Mouse (Mus musculus) myocyte (in vitro differentiated cells): ENCODE results near the gene Rac2.

ENCODE experiments used
- CEBPB ChIP-seq: IDR thresholded peaks from 2 replicates; pipeline ENCODE4 v1.6.1; 2011; ENCODE audit warnings: mild to moderate bottlenecking, moderate library complexity; ENCODE audit not compliant: poor library complexity, insufficient read depth, severe bottlenecking
- E2F4 ChIP-seq: IDR thresholded peaks from one replicate; pipeline ENCODE4 v1.6.1; 2011; ENCODE audit warnings: mild to moderate bottlenecking, control low read depth, moderate library complexity; ENCODE audit not compliant: insufficient read depth
- MAX ChIP-seq: IDR thresholded peaks from one replicate; pipeline ENCODE4 v1.6.1; 2011; ENCODE audit warnings: low read depth, mild to moderate bottlenecking, control low read depth
- MYOD1 ChIP-seq, 3 experiments: IDR thresholded peaks; one replicate each; pipeline ENCODE4 v1.6.1; 2011; ENCODE audit warnings: control low read depth in 2 of 3, low read depth in 2 of 3, mild to moderate bottlenecking in 2 of 3, moderate library complexity in 1 of 3; ENCODE audit not compliant: insufficient read length in 2 of 3, control insufficient read depth in 1 of 3
- POLR2A ChIP-seq: IDR thresholded peaks from one replicate; pipeline ENCODE4 v1.6.1; 2011; ENCODE audit warnings: low read depth, mild to moderate bottlenecking, control low read depth, moderate library complexity; ENCODE audit not compliant: insufficient read length
- POLR2AphosphoS2 ChIP-seq: IDR thresholded peaks from one replicate; pipeline ENCODE4 v1.6.1; 2011; ENCODE audit warnings: low read depth, control low read depth; ENCODE audit not compliant: insufficient read length
- SRF ChIP-seq: IDR thresholded peaks from one replicate; pipeline ENCODE4 v1.6.1; 2011; ENCODE audit warnings: low read depth; ENCODE audit not compliant: control insufficient read depth, insufficient read length
- TCF12 ChIP-seq: IDR thresholded peaks from one replicate; pipeline ENCODE4 v1.6.1; 2011; ENCODE audit warnings: mild to moderate bottlenecking, control low read depth; ENCODE audit not compliant: poor library complexity, insufficient read depth, severe bottlenecking

GRCm38 (mm10) chr15:78528726-78529411, 43.7 kb downstream of the Rac2 start:
- TF ChIP-seq POLR2A (peak; percentile 14), POLR2AphosphoS2 (no peak), E2F4 (no peak), CEBPB (no peak), MAX (no peak), SRF (no peak), TCF12 (no peak), MYOD1 (IDR thresholded peaks at IDR 0.05; ENCODE audit: control insufficient read depth in 1 of 3, insufficient read length in 2 of 3, low read depth in 2 of 3) (no peak)
